Mouse (Mus musculus): ENCODE data around the gene Pabpc5.

The Pabpc5 gene

DNA sequence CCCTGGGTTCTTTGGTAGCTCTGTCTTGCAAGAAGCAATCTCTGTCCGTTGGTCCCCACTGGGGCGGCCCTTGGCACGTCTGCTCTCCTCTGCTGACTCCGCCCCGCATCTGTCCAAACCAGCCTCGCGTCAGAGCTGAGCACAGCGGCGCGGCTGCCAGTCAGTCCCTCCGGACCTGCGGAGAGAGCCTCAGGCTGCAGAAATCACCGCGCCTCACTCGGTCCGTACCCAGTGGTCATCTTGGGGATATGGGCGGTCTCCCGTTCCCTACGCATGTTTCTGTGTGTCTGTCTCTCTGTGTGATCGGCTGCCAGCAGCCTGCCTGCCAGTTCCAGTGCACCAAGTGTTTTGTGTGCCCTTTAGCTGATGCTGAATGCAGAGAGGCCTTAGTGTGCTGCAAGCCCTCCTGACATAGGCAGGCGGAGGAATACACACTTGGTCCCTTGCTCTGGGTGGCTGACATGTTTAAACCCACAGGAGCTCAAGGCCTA lies at the start of gene Pabpc5:
Gene Pabpc5 (plus strand): TSS at position 116 of the 491 bp plus-strand sequence.
- no peak for DNase-seq (ENCODE audit: extremely low read depth, low read depth, low spot score)

DNA sequence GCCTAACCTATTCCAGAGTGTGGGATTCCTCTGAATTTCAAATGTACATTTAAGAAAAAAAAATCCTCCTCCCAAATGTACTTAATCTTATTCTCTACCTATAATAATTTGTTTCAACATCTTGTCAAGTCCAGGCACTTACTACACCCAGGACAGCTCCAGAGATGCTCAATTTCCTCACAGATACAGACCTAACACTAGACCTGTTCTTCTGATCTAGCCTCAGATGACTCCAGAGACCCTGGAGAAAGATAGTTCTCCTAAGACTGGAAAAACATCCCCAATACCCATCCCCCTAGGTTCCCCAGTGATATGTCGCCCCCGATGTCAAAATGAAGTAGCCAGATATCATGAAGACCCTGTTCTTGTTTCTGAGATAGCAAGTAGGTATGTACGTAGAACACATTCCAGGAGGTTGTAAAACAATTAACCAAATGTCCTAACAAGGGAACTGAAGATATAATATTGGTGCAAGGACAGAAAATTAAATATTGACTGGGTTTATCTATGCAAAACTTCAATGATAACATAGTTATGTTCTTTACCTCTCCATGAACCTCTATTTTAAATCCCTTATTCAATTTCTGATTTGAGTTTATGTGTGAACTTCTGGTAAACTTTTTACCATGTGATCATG lies 39.9 kb upstream of the Pabpc5 start:
- DNase-seq (ENCODE audit: extremely low read depth, low read depth, low spot score), result no peak

DNA sequence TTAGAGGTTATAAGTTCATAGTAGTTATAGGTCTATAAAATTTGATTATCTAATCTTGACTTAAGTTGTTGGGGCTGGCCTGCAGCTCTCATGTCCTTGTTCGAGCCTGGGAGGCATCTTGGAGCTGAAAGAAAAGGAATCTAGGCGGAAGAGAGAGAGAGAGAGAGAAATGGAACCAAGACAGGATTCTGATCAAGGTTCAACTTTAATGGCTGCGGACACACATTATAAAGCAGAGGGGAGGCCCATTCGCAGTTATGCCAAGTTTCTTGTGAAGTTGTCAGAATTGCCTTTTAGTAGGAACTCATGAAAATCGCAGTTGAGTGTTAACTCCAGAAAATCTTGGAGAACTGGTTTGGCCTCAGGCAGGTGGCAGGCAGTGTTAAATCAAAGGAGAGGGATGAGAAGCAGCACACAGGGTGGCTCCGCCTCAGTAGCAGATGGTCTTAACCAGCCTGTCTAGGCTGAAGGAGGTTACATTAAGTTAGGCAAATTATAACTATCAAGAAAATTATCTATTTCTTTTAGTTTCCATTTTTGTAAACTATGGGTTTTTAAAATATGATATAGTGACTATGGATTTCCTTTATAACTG lies 38.6 kb upstream of the Pabpc5 start:
- no peak for DNase-seq (ENCODE audit: extremely low read depth, low read depth, low spot score)

DNA sequence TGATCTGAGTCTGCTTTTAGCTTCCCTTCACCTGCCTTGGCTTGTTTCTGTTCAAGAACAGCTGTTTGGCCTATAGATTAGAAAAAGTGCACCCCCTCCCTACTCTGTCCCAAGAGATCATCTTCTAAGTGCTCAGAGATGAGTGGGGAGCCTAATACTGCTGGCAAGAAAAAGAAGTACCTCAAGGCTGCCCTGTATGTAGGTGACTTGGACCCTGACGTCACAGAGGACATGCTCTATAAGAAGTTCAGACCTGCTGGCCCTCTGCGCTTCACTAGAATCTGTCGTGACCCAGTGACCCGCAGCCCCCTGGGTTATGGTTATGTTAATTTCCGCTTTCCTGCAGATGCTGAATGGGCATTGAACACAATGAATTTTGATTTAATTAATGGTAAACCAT lies 856 bp downstream of the Pabpc5 start:
- no peak for DNase-seq (ENCODE audit: extremely low read depth, low read depth, low spot score)
